Mouse (Mus musculus): ENCODE measurements around the gene Frmd4a. TPM values are rescaled to one million over a fixed set of nuclear protein-coding genes. Genes with fewer than 3 reads are reported as not detected.

Frmd4a gene
- total RNA-seq, 2 experiments from 2014 or later = 10.8 to 14.2 TPM

GRCm38 (mm10) chr2:4499257-4499656, 481.7 kb downstream of the Frmd4a start:
- peak; percentile 51 for DNase-seq
- intact Hi-C loops (cut with DNase I; ENCODE audit: low total_unique reads) = loop anchor here (2.0 to 5.0 kb wide), 4 partner anchors 104 to 363 kb away; partner anchors contain the start of gene Prpf18

- DNase-seq = no peak
- intact Hi-C loops (cut with DNase I; ENCODE audit: low total_unique reads) = loop anchor here (2.0 to 5.0 kb wide), 4 partner anchors 103 to 362 kb away; partner anchors contain the start of gene Prpf18
These were observed 482.4 kb downstream of the Frmd4a start for GRCm38 (mm10) chr2:4499916-4500315.

- intact Hi-C loops (cut with DNase I; ENCODE audit: low total_unique reads) = no loop called here
- no peak for DNase-seq
These were observed 483.9 kb downstream of the Frmd4a start for GRCm38 (mm10) chr2:4501257-4502027.

- peak; percentile 50 for DNase-seq
- intact Hi-C loops (cut with DNase I; ENCODE audit: low total_unique reads) = no loop called here
These were observed 486.9 kb downstream of the Frmd4a start for GRCm38 (mm10) chr2:4504413-4504812.

DNA sequence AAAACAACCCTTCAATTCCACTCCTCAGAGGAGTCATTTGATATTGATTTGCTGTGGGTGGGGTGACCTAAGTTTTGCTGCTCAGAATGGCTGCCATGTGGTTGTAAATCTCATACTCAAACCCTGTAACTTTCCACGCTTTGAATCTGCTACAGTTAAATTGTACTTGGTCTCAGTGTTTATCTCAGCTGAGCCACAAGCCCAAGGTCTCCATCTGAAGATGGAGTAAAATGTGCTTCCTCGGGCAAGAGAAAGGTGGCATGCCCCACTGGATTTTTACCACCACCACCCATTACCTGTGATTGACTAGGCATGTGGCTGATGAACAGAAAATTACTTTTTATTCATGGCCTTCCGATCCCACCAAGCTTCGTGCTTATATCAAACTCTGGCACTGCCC, 488.2 kb downstream of the Frmd4a start:
- no peak for DNase-seq
- intact Hi-C loops (cut with DNase I; ENCODE audit: low total_unique reads) = no loop called here

- intact Hi-C loops (cut with DNase I; ENCODE audit: low total_unique reads) = no loop called here
- no peak for DNase-seq
These were observed 489.1 kb downstream of the Frmd4a start for GRCm38 (mm10) chr2:4506659-4507058.

DNA sequence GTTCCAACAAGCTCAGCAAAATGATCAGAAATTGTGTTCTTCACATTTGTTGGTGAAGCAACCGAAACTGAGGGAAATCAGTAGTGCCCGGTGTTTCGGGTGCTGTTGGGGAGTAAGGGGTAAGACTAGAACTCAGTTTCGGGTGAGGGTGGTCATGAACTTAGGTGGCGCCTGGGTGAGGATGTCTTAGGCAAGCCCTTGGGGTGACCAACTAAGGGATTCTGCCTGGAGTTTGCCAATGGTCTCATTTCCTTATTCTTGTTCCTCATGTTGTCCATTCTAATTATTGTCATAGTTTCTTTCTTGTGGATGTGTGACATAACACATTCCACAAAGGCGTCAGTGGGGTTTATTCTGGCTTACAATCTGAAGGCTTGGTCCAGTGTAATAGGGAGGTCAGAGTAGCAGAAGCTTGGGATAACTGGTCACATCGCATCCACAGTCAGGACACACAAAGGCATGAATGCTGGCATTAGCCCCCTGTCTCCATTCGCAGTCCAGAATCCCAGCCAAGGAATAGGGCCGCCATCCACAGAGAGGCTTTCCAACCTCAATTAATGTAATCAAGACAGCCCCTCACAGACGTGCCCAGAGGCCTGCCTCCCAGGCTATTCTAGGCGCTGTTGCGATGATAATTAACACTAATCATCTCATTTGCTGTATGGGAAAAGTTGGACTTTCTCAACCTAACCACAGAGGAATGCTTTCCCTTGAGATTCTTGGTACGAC, 490.5 kb downstream of the Frmd4a start:
- intact Hi-C loops (cut with DNase I; ENCODE audit: low total_unique reads) = no loop called here
- DNase-seq = no peak

DNA sequence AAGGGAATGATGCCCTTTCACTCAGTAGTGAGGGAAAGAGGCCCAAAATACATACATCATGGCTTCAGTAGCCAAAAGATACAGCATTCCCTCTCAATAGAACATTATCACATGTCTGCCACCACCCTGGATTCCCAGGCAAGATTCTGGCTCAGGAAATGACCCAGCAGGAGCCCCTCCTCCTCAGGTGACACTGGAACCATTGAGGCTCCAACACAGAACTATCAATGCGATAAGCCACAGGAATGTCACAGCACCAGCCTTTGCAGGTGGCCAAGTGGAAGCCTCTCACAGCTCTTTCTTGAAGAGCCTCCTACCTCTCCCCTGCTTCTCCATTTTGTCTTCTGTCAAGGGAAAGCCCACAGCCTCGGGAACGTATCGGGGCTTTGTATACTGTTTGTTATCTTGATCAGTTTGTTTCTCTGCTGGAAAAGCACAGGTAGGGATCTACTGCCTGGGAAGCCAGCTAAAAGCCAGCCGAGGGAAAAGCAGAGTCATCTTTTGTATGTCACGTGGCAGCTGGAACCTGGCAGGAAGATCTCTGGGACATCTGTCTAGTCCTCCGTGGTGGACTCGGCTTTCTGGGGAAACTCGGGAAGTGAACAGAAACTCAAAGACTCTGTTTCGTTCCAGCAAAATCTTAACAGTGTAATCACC, 491.6 kb downstream of the Frmd4a start:
- intact Hi-C loops (cut with DNase I; ENCODE audit: low total_unique reads) = no loop called here
- no peak for DNase-seq

GRCm38 (mm10) chr2:4509739-4510138, 492.2 kb downstream of the Frmd4a start:
- DNase-seq = no peak
- intact Hi-C loops (cut with DNase I; ENCODE audit: low total_unique reads) = no loop called here

GRCm38 (mm10) chr2:4510208-4511079, 492.9 kb downstream of the Frmd4a start:
- DNase-seq = no peak
- intact Hi-C loops (cut with DNase I; ENCODE audit: low total_unique reads) = no loop called here

GRCm38 (mm10) chr2:4511080-4511386, 493.5 kb downstream of the Frmd4a start:
- intact Hi-C loops (cut with DNase I; ENCODE audit: low total_unique reads) = no loop called here
- DNase-seq = no peak

DNA sequence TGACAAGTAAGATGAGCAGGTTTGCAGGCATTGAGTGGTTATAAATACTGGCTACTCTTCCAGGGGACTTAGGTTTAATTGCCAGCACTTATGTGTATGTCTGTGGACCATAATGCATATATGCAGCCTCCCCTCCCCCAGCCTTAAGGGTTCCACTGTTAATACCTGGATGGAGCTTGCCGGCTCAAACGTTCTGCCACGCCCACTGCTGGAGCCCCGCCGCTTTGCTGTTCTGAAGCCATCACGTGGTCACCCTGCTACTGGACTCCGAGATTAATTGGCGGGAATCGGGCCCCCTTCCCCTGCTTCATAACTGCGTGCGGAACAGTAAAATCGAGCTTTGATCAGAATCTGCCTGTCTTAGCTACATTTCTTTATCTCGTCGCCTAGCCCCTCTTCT, 495.1 kb downstream of the Frmd4a start:
- intact Hi-C loops (cut with DNase I; ENCODE audit: low total_unique reads) = no loop called here
- DNase-seq = no peak

- intact Hi-C loops (cut with DNase I; ENCODE audit: low total_unique reads) = no loop called here
These were observed 498.4 kb downstream of the Frmd4a start for GRCm38 (mm10) chr2:4515910-4516309.

DNA sequence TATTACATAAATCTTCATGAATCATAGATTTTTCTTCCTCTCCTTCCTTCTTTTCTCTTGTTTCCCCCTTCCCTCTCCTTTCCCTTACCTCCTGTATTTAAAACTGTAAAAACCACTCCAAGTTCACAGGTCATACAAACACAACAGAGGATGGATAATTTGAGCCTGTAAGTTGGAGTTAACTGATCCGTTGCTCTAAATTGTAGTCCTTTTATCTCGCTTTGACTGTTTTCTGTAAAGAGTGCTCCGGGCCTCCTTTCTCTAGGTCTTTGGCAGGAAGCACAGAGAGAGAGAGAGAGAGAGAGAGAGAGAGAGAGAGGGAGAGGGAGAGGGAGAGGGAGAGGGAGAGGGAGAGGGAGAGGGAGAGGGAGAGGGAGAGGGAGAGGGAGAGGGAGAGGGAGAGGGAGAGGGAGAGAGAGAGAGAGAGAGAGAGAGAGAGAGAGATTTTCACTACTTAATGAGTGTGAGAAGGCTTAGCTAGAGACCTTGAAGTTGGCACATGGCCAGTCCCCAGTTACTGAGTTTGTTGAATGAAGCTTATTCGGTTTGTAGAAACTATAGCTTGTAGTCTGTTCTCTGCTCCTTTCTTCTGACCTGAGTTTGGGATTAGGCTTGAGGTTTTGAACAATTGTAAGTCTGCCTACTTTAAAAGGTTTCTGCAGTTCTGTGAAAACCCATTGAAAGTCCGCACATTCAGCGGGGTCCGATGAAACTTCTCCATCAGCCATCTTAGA, 499.5 kb downstream of the Frmd4a start:
- DNase-seq = peak; percentile 54
- intact Hi-C loops (cut with DNase I; ENCODE audit: low total_unique reads) = no loop called here

More at GRCm38 (mm10) chr2:4515910-4516309, 498.4 kb downstream of the Frmd4a start:
- no peak for DNase-seq

DNA sequence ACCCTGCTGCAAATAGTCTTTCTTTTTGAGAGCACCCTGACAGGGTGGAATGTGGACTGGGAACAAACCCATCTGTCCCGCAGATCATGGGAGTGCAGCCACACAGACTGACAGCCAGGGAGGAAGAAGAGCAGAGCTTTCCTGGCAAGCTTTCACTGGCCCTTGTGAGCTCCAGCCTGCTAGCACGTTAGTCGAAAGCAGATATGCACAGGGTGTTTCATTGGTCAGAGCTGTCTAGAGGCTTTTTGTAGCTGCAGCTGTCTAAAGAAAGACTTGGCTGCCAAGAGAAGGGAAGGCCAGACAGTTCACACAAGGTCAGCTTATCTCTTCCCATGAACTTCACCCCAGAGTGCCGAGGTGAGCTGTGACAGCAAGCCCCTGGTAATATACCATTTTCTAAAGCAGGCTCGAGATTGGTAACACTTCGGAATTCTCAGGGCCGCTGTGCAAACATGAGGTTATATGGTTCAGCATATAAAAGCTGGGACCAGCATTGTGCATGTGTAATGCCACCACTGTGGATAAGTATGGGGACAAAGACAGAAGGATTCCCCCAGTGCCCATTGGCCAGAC, 500.1 kb downstream of the Frmd4a start:
- peak; percentile 63 for DNase-seq
- intact Hi-C loops (cut with DNase I; ENCODE audit: low total_unique reads) = no loop called here

- intact Hi-C loops (cut with DNase I; ENCODE audit: low total_unique reads) = no loop called here
- no peak for DNase-seq
These were observed 501.0 kb downstream of the Frmd4a start for GRCm38 (mm10) chr2:4518549-4518948.

GRCm38 (mm10) chr2:4522769-4523487, 505.4 kb downstream of the Frmd4a start:
- no peak for DNase-seq
- intact Hi-C loops (cut with DNase I; ENCODE audit: low total_unique reads) = no loop called here

GRCm38 (mm10) chr2:4527094-4527493, 509.6 kb downstream of the Frmd4a start:
- intact Hi-C loops (cut with DNase I; ENCODE audit: low total_unique reads) = no loop called here
- DNase-seq = no peak
